Mouse (Mus musculus): ENCODE data around the gene Zfp691. TPM values are rescaled to one million over a fixed set of nuclear protein-coding genes. Genes with fewer than 3 reads are reported as not detected.

Zfp691 gene
- polyA plus RNA-seq, 1 experiment from 2014 or later: 4.9 TPM

DNA sequence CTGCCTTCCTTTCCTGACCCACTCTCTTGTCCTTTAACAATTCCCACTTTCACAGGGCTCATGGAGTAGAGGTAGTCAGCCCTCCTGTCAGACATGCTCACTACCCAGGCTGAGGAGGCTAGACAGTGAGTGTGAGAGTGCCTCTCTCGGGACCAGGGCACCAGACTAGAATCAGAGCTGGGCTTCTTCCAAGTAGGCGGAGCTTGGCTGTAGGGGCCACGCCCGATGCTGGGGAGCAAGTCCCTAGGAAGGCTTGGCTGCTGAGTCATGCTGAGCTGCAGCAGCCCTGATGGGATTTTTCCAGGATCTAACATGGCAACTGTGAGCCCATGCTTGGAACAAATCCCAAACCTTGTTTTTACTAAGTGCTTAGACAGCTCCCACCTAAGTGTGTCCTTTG is 52.7 kb downstream of the Zfp691 start:
- H3K4me1 ChIP-seq (replicated peaks; ENCODE audit: control insufficient read depth, insufficient read depth, low read length): no peaks in the 10 kb centered on the region
- H3K4me2 ChIP-seq (replicated peaks): no peak overlapping the region
- H3K4me3 ChIP-seq (replicated peaks; ENCODE audit: low read length): no peak overlapping the region
- ATAC-seq (ENCODE audit: low FRiP score): no peak
- no peaks in the 10 kb centered on the region; the same call in 1 of the 2 replicates for H3K36me3 ChIP-seq (replicated peaks; ENCODE audit: control insufficient read depth, insufficient read depth)
- H3K27ac ChIP-seq: no peak overlapping the region
- no peak overlapping the region for H3K9ac ChIP-seq
- no peak for DNase-seq (ENCODE audit: low spot score)
- H3K27me3 ChIP-seq (ENCODE audit: control insufficient read depth, insufficient read depth, low read length): no peaks in the 10 kb centered on the region
- 47% methylated on average over 4 of the region's 4 CpGs for WGBS
- no peaks in the 10 kb centered on the region for H3K9me3 ChIP-seq (ENCODE audit: control insufficient read depth, low read length)

DNA sequence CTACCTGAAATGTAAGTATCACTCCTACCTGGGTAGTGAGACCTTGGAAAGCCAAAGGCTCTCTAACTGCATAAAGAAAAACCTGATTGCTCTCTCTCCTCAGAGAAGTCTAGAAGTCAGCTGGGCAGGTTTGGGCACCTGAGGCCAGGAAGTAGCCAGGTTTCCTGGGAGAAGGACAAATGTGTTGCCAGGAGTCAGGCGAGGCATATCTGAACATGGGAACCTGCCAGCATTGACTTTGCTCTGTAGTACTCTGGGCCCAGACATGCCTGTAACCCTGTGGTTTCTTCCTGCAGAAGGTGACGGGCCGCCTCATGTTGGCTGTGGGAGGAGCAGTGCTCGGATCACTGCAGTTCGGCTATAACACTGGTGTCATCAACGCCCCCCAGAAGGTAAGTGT is 53.9 kb downstream of the Zfp691 start:
- WGBS: 94% methylated on average over 6 of the region's 6 CpGs
- DNase-seq (ENCODE audit: low spot score) (no peak), ATAC-seq (ENCODE audit: low FRiP score) (no peak)
- H3K27ac ChIP-seq: no peak overlapping the region
- H3K9me3 ChIP-seq (ENCODE audit: control insufficient read depth, low read length): no peaks in the 10 kb centered on the region
- no peak overlapping the region for H3K4me3 ChIP-seq (replicated peaks; ENCODE audit: low read length)
- H3K36me3 ChIP-seq (replicated peaks; ENCODE audit: control insufficient read depth, insufficient read depth): no peaks in the 10 kb centered on the region; the same call in 1 of the 2 replicates
- H3K27me3 ChIP-seq (ENCODE audit: control insufficient read depth, insufficient read depth, low read length): no peaks in the 10 kb centered on the region
- no peak overlapping the region for H3K9ac ChIP-seq
- H3K4me2 ChIP-seq (replicated peaks): no peak overlapping the region
- H3K4me1 ChIP-seq (replicated peaks; ENCODE audit: control insufficient read depth, insufficient read depth, low read length): no peaks in the 10 kb centered on the region

MicroRNAs within 50 kb of the gene (microRNA counts, 519-probe panel; counts per million panel counts)
- microRNA mmu-miR-1957: not detected

Small RNA genes lying within 50 kb of the gene (microRNA-seq; reads per million reads assigned to microRNA genes)
- not detected for gene Mir1957a

Other genes starting within 250 kb of the Zfp691 start
- gene Olfr1328, start 235.6 kb downstream of the Zfp691 start, polyA plus RNA-seq (2014; fragmentation: Nextera tagmentation; extraction: Ambion mirVana): not detected in 2 replicates
- gene Lao1, start 212.6 kb downstream of the Zfp691 start, polyA plus RNA-seq (2014; fragmentation: Nextera tagmentation; extraction: Ambion mirVana): not detected in 2 replicates
- 86.5 and 92.1 TPM in 2 replicates for gene Slc2a1, start 65.5 kb downstream of the Zfp691 start, polyA plus RNA-seq (2014; fragmentation: Nextera tagmentation; extraction: Ambion mirVana)
- 0.77 and 2.5 TPM in 2 replicates for gene Ermap, start 15.8 kb upstream of the Zfp691 start, polyA plus RNA-seq (2014; fragmentation: Nextera tagmentation; extraction: Ambion mirVana)
- 221 and 251 TPM in 2 replicates for gene Svbp, start 21.1 kb upstream of the Zfp691 start, polyA plus RNA-seq (2014; fragmentation: Nextera tagmentation; extraction: Ambion mirVana)
- 0.25 TPM in 1 of 2 replicates, not detected in the other for gene Tmem269, start 44.0 kb upstream of the Zfp691 start, polyA plus RNA-seq (2014; fragmentation: Nextera tagmentation; extraction: Ambion mirVana)
- gene AU022252, start 58.5 kb upstream of the Zfp691 start, polyA plus RNA-seq (2014; fragmentation: Nextera tagmentation; extraction: Ambion mirVana): 26.3 and 28.2 TPM in 2 replicates
- 10.9 and 12.7 TPM in 2 replicates for gene P3h1, start 58.7 kb upstream of the Zfp691 start, polyA plus RNA-seq (2014; fragmentation: Nextera tagmentation; extraction: Ambion mirVana)
- gene Cldn19, start 81.2 kb upstream of the Zfp691 start, polyA plus RNA-seq (2014; fragmentation: Nextera tagmentation; extraction: Ambion mirVana): 1.1 and 1.4 TPM in 2 replicates
- 1,089 and 1,212 TPM in 2 replicates for gene Ybx1, start 120.4 kb upstream of the Zfp691 start, polyA plus RNA-seq (2014; fragmentation: Nextera tagmentation; extraction: Ambion mirVana)
- 46.9 and 50.1 TPM in 2 replicates for gene Ppih, start 146.4 kb upstream of the Zfp691 start, polyA plus RNA-seq (2014; fragmentation: Nextera tagmentation; extraction: Ambion mirVana)
- 19.7 and 20.9 TPM in 2 replicates for gene Ccdc30, start 241.3 kb upstream of the Zfp691 start, polyA plus RNA-seq (2014; fragmentation: Nextera tagmentation; extraction: Ambion mirVana)
- 23.4 and 25.6 TPM in 2 replicates for gene Ppcs, start 248.2 kb upstream of the Zfp691 start, polyA plus RNA-seq (2014; fragmentation: Nextera tagmentation; extraction: Ambion mirVana)
- 0.23 and 0.83 TPM in 2 replicates for gene Zmynd12, start 248.6 kb upstream of the Zfp691 start, polyA plus RNA-seq (2014; fragmentation: Nextera tagmentation; extraction: Ambion mirVana)

Measured in hindbrain, embryonic 14.5 days (tissue).